Mouse (Mus musculus) intestine, embryonic 16.5 days (tissue): ENCODE results near the gene Map3k6. TPM values are rescaled to one million over a fixed set of nuclear protein-coding genes. Genes with fewer than 3 reads are reported as not detected.

ENCODE experiments used
- ATAC-seq: fragments of 200-750 bp; cut with Nextera tagmentation; 2 replicates; pipeline ENCODE4 v1.8.0; 2017; ENCODE audit warnings: moderate TSS enrichment, moderate library complexity
- H3K27ac ChIP-seq: fragments of 300-500 bp; sonication (generic); 2 replicates; pipeline ENCODE4 v1.5.1; 2014; ENCODE audit warnings: mild to moderate bottlenecking, low read length
- H3K27me3 ChIP-seq: fragments of 300-500 bp; sonication (generic); replicated peaks from 2 replicates; pipeline ENCODE4 v1.6.1; 2014; ENCODE audit warnings: low read length, control low read depth, mixed read lengths; ENCODE audit not compliant: control insufficient read depth, insufficient read depth
- H3K36me3 ChIP-seq: fragments of 300-500 bp; sonication (generic); 2 replicates; pipeline ENCODE4 v1.6.1; 2014; ENCODE audit warnings: low read length, control low read depth; ENCODE audit not compliant: control insufficient read depth, insufficient read depth
- H3K4me1 ChIP-seq: fragments of 300-500 bp; sonication (generic); 2 replicates; pipeline ENCODE4 v1.6.1; 2014; ENCODE audit warnings: low read length, control low read depth, mixed read lengths; ENCODE audit not compliant: control insufficient read depth, insufficient read depth
- H3K4me2 ChIP-seq: fragments of 300-500 bp; sonication (generic); 2 replicates; pipeline ENCODE4 v1.6.1; 2014; ENCODE audit warnings: low read depth, low read length, control low read depth
- H3K4me3 ChIP-seq: fragments of 300-500 bp; sonication (generic); 2 replicates; pipeline ENCODE4 v1.5.1; 2014; ENCODE audit warnings: mild to moderate bottlenecking, low read length
- H3K9ac ChIP-seq: fragments of 300-500 bp; sonication (generic); 2 replicates; pipeline ENCODE4 v1.6.1; 2014; ENCODE audit warnings: low read depth, low read length
- H3K9me3 ChIP-seq: fragments of 300-500 bp; sonication (generic); 2 replicates; pipeline ENCODE4 v1.6.1; 2016; ENCODE audit warnings: low read length, control low read depth; ENCODE audit not compliant: control insufficient read depth
- WGBS: fragments of 180-500 bp; shearing (Covaris S2); extraction: QIAGEN DNeasy Blood & Tissue Kit; methylation state at CpG from one replicate; pipeline ENCODE4 v1.1.7; 2014; 5-methylcytosine and 5-hydroxymethylcytosine counted together
- polyA plus RNA-seq: library from polyadenylated mRNA; unstranded; fragments of >200 nt; fragmentation: Nextera tagmentation; extraction: Ambion mirVana; gene quantifications from 2 replicates; pipeline ENCODE4 v1.2.1, GENCODE M21; 2015

Map3k6 gene
- polyA plus RNA-seq, 1 experiment from 2014 or later: 2.8 TPM

DNA sequence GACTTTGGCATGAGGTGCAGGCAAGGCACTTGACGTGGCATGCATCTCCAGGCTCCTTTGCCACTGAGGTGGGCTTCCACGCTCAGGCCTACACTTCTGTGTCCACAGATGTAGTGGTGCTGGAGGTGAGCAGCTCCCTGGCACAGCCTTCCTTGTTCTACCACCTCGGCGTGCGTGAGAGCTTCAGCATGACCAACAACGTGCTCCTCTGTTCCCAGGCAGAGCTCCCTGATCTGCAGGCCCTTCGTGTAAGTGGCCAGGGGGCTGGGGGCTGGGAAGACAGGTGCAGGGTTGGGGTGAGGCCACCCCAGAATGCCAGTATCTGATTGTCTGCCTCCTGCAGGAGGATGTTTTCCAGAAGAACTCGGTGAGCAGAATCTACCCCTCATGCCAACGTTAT lies 2.1 kb downstream of the Map3k6 start:
- no peak overlapping the region for H3K9ac ChIP-seq
- 68% methylated on average over 9 of the region's 9 CpGs for WGBS

GRCm38 (mm10) chr4:133243538-133243937 lies 2.9 kb downstream of the Map3k6 start:
- Histone ChIP-seq H3K9me3 (no peaks in the 10 kb centered on the region), H3K9ac (0 out of 2 replicates have a peak overlapping the region, but pooled peaks have one; percentile 5), H3K27me3 (peaks cover 3% of the 10 kb centered on the region; the same call in 1 of the 2 replicates), H3K27ac (no peak overlapping the region), H3K4me3 (no peak overlapping the region), H3K4me2 (no peak overlapping the region), H3K36me3 (no peaks in the 10 kb centered on the region), H3K4me1 (peaks cover 14% of the 10 kb centered on the region)
- WGBS: 33% methylated on average over 13 of the region's 13 CpGs
- ATAC-seq: no peak

More for the DNA sequence above, 2.1 kb downstream of the Map3k6 start:
- peaks cover 14% of the 10 kb centered on the region for H3K4me1 ChIP-seq
- H3K36me3 ChIP-seq: no peaks in the 10 kb centered on the region
- no peak overlapping the region for H3K4me2 ChIP-seq
- ATAC-seq: no peak
- H3K9me3 ChIP-seq: no peaks in the 10 kb centered on the region
- H3K4me3 ChIP-seq: no peak overlapping the region
- H3K27me3 ChIP-seq: peaks cover 3% of the 10 kb centered on the region; the same call in 1 of the 2 replicates
- H3K27ac ChIP-seq: no peak overlapping the region

GRCm38 (mm10) chr4:133244289-133244688 lies 3.7 kb downstream of the Map3k6 start:
- no peak overlapping the region for H3K4me3 ChIP-seq
- no peak overlapping the region for H3K9ac ChIP-seq
- peaks cover 5% of the 10 kb centered on the region; the same call in 1 of the 2 replicates for H3K27me3 ChIP-seq
- no peaks in the 10 kb centered on the region for H3K9me3 ChIP-seq
- H3K4me2 ChIP-seq: no peak overlapping the region
- H3K27ac ChIP-seq: no peak overlapping the region
- 75% methylated on average over 1 of the region's 1 CpGs for whole genome bisulfite sequencing
- no peaks in the 10 kb centered on the region for H3K36me3 ChIP-seq
- ATAC-seq: no peak
- peaks cover 14% of the 10 kb centered on the region for H3K4me1 ChIP-seq

- no peak overlapping the region for H3K9ac ChIP-seq
- no peak overlapping the region for H3K27ac ChIP-seq
- H3K4me1 ChIP-seq: peaks cover 18% of the 10 kb centered on the region
- WGBS: 24% methylated on average over 15 of the region's 15 CpGs
- H3K9me3 ChIP-seq: no peaks in the 10 kb centered on the region
- H3K27me3 ChIP-seq: peaks cover 22% of the 10 kb centered on the region
- H3K36me3 ChIP-seq: no peaks in the 10 kb centered on the region
- no peak for ATAC-seq
- H3K4me3 ChIP-seq: no peak overlapping the region
- H3K4me2 ChIP-seq: no peak overlapping the region
These were observed 6.5 kb downstream of the Map3k6 start for GRCm38 (mm10) chr4:133247072-133247471.

DNA sequence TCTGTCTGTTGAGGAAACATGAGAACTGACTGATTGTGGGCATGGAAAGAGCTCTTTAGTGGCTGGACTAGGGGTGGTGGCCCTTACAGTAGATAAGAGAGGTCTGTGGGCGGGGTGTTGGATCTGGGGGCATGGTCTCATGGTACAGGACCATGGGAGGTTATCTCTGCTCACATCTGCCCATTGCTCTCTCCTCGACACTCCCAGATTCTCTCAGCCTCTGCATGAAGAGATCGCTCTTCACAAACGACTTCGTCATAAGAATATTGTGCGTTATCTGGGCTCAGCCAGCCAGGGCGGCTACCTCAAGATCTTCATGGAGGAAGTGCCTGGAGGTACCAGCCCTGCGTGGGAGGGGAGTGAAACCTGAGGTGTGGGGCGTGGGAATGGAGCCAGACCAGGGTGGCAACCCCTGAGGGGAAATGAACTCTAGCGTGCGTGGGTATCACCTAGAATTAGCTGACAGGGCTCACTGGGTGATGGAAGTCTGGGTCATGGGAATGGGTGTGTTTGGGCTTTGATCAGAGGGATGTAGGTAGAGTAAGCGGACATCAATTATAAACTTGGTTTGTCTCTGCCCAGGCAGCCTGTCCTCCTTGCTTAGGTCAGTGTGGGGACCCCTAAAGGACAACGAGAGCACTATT lies 7.3 kb downstream of the Map3k6 start:
- Histone ChIP-seq H3K9ac (no peak overlapping the region), H3K36me3 (no peaks in the 10 kb centered on the region), H3K27me3 (peaks cover 22% of the 10 kb centered on the region), H3K4me1 (peaks cover 15% of the 10 kb centered on the region), H3K27ac (no peak overlapping the region), H3K9me3 (no peaks in the 10 kb centered on the region), H3K4me2 (no peak overlapping the region), H3K4me3 (no peak overlapping the region)
- ATAC-seq: peak; percentile 54
- 66% methylated on average over 13 of the region's 13 CpGs for WGBS

DNA sequence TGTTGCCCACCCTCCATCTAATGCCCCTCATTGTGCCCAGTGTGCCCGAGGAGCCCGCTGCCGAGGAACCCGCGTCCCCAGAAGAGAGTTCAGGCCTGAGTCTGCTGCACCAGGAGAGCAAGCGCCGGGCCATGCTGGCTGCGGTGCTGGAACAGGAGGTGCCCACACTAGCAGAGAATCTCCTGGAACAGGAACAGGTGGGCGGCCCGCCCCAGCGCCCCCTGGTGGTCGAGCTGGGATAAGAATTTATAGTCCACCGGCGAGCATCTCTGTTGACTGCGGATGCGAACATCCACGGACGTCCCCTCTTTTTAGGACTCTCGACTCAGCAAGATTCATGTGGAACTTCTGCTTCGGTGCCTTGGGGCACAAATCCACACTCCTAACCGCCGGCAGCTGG lies 10.0 kb downstream of the Map3k6 start:
- WGBS: 4% methylated on average over 22 of the region's 22 CpGs
- Histone ChIP-seq H3K27me3 (peaks cover 22% of the 10 kb centered on the region), H3K27ac (no peak overlapping the region), H3K4me2 (peak overlapping the region; percentile 77), H3K36me3 (no peaks in the 10 kb centered on the region), H3K4me1 (peaks cover 19% of the 10 kb centered on the region), H3K4me3 (peak overlapping the region; percentile 41), H3K9ac (peak overlapping the region; percentile 58; the same call in 1 of the 2 replicates), H3K9me3 (no peaks in the 10 kb centered on the region)
- ATAC-seq: peak; percentile 48

DNA sequence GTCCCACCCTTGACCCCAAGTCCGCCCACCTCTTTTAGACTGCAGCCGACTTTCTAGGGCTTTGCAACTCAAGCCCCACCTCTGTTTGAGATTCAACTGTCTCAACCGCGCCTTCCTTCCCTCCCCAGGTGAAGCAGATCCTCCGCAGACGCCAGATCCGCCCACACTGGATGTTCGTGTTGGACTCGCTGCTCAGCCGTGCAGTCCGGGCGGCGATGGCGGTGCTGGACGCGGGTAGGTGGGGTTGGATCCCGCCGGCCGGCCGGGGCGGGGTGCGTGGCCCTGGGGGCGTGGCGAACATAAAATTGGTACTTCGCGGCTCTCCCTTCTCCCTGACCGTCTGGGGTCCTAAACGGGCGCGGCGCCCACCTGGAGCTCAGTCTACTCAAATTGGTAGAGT lies 10.6 kb downstream of the Map3k6 start:
- ATAC-seq: peak; percentile 38; the same call in 1 of the 2 replicates
- Histone ChIP-seq H3K27me3 (peaks cover 25% of the 10 kb centered on the region), H3K36me3 (no peaks in the 10 kb centered on the region), H3K4me3 (peak overlapping the region; percentile 41), H3K9ac (peak overlapping the region; percentile 58; the same call in 1 of the 2 replicates), H3K4me2 (peak overlapping the region; percentile 77), H3K4me1 (peaks cover 19% of the 10 kb centered on the region), H3K9me3 (no peaks in the 10 kb centered on the region), H3K27ac (no peak overlapping the region)
- WGBS: 4% methylated on average over 29 of the region's 31 CpGs

DNA sequence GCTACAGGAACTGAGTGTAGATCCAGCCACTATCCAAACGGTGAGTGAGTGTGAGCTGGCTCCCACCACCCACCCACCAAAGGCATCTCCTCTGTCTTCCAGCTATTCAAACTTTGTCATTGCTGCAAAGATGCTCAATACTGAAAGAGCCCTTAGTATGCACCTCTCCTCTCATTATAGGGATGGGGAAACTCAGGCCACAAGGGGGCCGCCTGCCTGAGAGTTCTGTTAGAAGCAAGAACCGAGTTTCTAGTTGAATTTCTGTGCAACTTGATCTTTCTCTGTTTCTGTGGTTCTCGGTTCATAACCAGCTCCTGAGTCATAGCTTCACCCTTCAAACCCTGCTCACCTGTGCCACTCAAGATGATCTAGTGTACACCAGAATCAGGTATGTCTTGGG lies 11.5 kb downstream of the Map3k6 start:
- Histone ChIP-seq H3K27me3 (peaks cover 28% of the 10 kb centered on the region), H3K9me3 (no peaks in the 10 kb centered on the region), H3K4me3 (no peak overlapping the region), H3K9ac (no peak overlapping the region), H3K4me1 (peaks cover 19% of the 10 kb centered on the region), H3K36me3 (no peaks in the 10 kb centered on the region), H3K27ac (no peak overlapping the region), H3K4me2 (no peak overlapping the region)
- no peak for ATAC-seq
- 60% methylated on average over 4 of the region's 4 CpGs for WGBS

DNA sequence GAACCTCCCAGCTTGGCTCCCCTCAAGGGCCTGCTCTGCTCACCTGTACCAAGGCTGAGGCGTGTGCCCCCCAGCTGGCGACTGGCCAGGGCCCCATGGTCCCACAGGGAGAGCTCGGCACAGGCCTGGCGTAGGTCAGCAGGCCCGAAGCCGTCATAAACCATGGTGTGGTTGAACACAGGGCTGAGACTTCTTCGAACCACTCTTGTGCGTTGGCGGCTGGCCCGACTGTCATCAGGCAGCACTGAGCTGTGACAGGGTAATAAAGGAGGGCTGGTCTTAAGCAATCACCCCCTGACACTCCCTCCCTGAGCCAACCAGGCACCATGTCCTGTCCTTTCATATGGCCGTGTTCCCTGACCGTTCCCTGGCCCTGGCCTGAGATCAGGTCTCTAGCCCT lies 12.8 kb downstream of the Map3k6 start:
- Histone ChIP-seq H3K27ac (no peak overlapping the region), H3K4me3 (no peak overlapping the region), H3K27me3 (peaks cover 28% of the 10 kb centered on the region), H3K9ac (no peak overlapping the region), H3K36me3 (no peaks in the 10 kb centered on the region), H3K4me1 (peaks cover 27% of the 10 kb centered on the region), H3K9me3 (no peaks in the 10 kb centered on the region), H3K4me2 (no peak overlapping the region)
- peak; percentile 11; the same call in 1 of the 2 replicates for ATAC-seq
- 56% methylated on average over 12 of the region's 12 CpGs for WGBS
